Mouse (Mus musculus) adrenal gland, postnatal 0 days (tissue): ENCODE results near the gene Mthfd2l. TPM values are rescaled to one million over a fixed set of nuclear protein-coding genes. Genes with fewer than 3 reads are reported as not detected.

ENCODE experiments used
- polyA plus RNA-seq: library from polyadenylated mRNA; unstranded; fragments of >200 nt; fragmentation: Nextera tagmentation; extraction: Ambion mirVana; gene quantifications from 2 replicates; pipeline ENCODE4 v1.2.1, GENCODE M21; 2015

The Mthfd2l gene
- 60.8 and 103 TPM in 2 replicates for polyA plus RNA-seq

DNA sequence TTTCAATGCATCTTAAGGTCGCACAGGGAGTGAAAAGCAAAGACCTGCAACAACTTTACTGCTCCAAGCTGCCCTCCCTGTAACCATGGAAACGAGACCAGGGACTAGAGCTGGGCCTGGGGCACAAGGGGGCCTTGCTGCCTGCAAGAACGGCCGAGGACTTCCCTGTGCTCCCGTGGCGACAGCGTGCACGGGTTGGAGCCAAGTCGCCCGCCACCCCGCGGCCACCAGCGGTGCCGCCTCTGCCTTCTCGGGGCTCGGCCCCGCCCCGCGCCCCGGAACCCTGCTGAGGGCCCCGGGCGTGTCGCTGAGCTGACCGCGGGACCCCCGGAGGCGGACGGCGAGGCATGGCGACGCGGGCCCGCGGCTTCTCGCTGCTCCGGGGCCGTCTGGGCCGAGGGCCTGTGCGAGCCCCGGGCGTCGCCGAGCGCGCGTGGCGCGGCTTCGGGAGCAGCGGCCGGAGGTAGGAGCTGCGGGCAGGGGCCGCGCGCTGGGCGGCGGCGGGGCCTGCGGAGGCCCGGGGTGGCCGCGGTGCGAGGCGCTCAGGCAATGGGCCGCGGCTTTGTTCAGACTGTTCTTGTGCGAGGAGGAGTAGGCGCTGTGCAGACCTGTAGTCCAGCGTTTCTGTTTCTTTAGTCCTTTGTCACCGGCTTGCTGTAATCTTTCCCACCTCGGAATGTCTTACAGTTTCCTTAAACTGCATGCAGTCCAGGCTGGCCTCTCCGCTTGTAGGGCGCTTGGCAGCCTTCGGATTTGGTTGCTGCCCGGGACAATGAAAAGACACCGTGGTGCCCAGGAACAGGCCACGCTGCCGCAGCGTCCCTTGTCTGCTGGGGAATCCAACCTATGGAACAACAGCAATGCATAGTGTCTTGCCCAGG lies at the start of gene Mthfd2l:
Gene Mthfd2l, plus strand, starts transcription at position 147 of the 881 bp plus-strand sequence.

DNA sequence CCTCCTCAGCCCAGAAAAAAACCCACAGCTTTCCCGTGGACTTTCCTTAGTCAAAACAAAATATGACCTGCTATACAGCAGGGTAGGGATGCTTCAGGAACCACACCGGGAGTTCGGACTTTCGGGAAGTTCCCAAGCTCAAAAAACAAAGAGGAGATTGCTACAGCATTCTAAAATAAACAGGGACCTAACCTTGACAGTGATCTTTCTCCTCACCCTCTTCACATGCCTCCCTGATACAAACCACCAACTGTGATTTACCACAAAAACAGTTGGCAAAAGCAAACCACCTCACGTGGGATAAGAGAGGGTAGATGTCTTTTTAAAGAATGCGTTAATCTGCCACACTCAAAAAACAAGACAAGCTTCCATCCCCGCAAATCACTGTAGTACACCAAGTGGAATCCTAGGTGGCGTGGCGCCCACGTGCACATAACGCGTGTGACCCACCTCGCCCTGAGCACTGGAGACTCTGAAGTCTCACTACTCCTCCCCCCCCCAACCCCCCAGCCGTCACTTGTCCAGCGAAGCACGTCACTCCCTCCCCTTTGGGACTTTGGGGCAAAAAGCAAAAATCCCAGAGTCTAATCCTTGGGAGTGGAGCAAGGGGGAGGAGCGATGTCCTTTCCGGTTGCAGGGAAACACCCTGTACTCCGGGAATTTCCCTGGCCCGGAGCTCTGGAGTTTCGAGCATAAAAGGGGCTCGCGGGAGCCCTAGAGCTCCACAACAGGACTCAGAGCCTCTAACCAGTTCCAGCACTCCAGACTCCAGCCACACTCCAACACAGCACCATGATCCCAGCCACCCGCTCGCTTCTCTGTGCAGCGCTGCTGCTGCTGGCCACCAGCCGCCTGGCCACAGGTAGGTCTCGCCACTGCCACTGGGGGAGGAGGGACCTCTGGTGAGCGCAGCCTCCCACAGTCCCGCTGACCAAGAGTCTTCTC lies 40.1 kb upstream of the Mthfd2l start, which contains the start of gene Cxcl1:
Gene Cxcl1, plus strand, starts transcription at position 723 of the 945 bp plus-strand sequence.

DNA sequence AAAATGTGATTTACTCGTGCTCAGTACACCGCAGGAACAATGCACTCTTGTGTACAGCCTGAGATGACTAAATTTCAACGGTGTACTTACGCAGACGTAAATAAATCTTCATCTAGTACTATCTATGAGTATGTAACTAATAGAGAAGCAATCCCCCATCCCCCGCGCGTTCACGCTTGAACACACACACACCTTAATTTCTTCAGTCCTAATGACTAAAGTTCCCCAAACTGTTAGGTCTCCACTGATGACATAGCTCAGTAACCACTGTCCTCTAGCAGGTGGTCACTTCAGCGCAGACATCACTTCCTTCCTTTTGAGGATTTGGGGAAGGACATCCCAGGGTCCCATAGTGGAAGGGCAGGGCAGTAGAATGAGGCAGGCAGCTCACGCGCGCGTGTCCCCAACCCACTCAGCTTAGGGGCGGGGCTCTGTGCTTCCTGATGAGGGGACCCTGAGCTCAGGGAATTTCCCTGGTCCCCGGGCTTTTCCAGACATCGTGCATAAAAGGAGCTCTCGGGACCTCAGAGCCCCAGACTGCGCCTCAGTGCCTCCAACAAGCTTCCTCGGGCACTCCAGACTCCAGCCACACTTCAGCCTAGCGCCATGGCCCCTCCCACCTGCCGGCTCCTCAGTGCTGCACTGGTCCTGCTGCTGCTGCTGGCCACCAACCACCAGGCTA lies 27.4 kb upstream of the Mthfd2l start, which contains the start of gene Cxcl2:
Gene Cxcl2, plus strand, starts transcription at position 533 of the 682 bp plus-strand sequence.

DNA sequence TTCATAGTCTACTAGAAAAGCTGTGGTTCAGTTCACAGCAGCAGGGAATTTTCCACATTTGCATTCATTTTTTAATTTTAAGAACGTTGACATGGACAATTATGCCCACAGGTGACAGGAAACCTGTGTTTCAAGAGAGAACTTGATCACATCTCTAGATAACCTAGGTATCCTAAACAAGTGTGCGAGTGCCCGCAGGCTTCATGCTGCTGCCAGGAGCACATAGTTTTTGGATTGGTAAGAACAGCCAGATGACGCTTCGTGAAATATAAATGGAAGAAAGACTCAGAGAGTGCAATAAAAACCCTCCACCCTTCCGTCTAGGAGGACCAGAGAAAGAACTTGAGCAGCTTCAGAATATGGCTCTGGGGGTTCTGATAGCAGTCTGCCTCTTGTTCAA lies 96.2 kb downstream of the Mthfd2l start, which contains the start of gene Epgn:
Gene Epgn, plus strand, starts transcription at position 301 of the 400 bp plus-strand sequence.

Other genes starting within 250 kb of the Mthfd2l start
- gene Cxcl5, start 171.8 kb upstream of the Mthfd2l start, polyA plus RNA-seq: 0.14 TPM in 1 of 2 replicates, not detected in the other
- gene Ppbp, start 162.6 kb upstream of the Mthfd2l start, polyA plus RNA-seq: 10.6 and 15.7 TPM in 2 replicates
- 548 and 780 TPM in 2 replicates for gene Pf4, start 158.7 kb upstream of the Mthfd2l start, polyA plus RNA-seq
- not detected in 2 replicates for gene Cxcl3, start 145.0 kb upstream of the Mthfd2l start, polyA plus RNA-seq
- 0.35 and 0.50 TPM in 2 replicates for gene Cxcl15, start 136.6 kb upstream of the Mthfd2l start, polyA plus RNA-seq
- 0.65 and 1.1 TPM in 2 replicates for gene Cxcl1, start 39.9 kb upstream of the Mthfd2l start, polyA plus RNA-seq
- gene Cxcl2, start 27.2 kb upstream of the Mthfd2l start, polyA plus RNA-seq: 0.27 and 0.84 TPM in 2 replicates
- gene Epgn, start 96.3 kb downstream of the Mthfd2l start, polyA plus RNA-seq: 0.12 and 0.14 TPM in 2 replicates
- gene Ereg, start 143.5 kb downstream of the Mthfd2l start, polyA plus RNA-seq: 0.06 and 0.30 TPM in 2 replicates
- gene Areg, start 208.5 kb downstream of the Mthfd2l start, polyA plus RNA-seq: 0.25 and 0.27 TPM in 2 replicates